Mouse (Mus musculus): ENCODE measurements at regions not wholly inside any gene's neighbourhood (a gene's known extent, or its start where the extent isn't known, plus 50 kb on each side); places are given as distances from the start of the nearest gene placed in this dataset.

- no peak for DNase-seq
- intact Hi-C loops (cut with DNase I) = no loop called here
These were observed 168.4 kb downstream of the 3110018I06Rik start for GRCm38 (mm10) chr12:107656846-107657245.

DNA sequence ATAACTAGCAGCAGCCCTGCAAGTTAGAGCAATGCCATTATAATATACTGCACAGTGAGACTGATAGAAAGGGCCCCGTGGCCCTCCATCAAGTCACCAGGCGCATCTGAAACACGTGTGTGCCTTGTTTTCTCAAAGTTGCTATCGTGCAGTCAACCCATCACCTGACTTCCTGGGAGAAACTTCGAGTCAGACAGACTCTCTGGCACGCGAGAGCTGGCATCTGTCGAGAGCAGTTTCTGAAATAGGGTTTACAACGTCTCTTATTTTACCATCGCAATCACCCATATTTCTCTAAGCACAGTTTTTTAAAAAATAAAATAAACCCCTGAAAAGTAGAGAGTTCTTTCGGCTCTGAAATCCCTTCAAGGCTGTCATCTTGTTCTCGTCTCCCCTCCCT lies 169.8 kb downstream of the 3110018I06Rik start:
- intact Hi-C loops (cut with DNase I) = no loop called here
- no peak for DNase-seq

- intact Hi-C loops (cut with DNase I) = no loop called here
- no peak for DNase-seq
These were observed 170.4 kb downstream of the 3110018I06Rik start for GRCm38 (mm10) chr12:107658821-107659220.

DNA sequence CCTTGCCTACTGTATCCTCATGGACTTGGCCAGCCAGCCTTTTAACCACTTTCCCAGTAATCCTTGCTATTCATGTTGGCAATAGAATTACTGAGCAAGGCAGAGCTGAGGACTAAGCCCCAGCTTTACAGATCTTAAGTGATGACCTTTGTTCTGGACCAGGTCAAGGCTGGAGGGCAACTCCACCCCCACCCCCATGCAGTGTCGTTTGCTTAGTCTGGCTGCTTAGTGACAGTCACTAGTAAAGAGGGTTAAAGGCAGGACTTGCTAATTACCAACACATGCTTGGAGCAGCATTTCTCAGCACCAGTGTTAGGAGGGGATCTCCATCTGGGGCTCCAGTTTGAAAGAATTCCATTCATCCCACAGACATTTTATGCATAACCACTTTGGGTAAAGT lies 174.2 kb downstream of the 3110018I06Rik start:
- intact Hi-C loops (cut with DNase I) = no loop called here
- no peak for DNase-seq

DNA sequence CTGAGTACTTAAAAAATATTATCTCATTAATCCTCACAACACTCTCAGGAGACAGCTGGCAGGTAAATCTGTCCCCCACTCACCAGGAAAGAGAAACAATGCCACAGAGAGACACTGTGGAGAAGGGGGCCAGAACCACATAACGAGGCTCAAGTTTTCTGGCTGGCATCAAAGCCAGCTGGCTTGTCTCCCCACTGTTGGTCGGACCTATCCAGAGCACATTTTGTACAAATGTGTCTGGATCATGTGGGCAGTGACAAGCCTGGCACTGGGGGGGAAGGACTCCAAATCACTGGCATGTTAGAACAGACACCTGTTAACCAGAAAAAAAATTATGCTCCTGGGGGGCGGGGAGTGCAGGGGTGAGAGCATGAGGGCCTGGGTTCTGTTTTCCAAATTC lies 179.4 kb downstream of the 3110018I06Rik start:
- no peak for DNase-seq
- intact Hi-C loops (cut with DNase I) = no loop called here

DNA sequence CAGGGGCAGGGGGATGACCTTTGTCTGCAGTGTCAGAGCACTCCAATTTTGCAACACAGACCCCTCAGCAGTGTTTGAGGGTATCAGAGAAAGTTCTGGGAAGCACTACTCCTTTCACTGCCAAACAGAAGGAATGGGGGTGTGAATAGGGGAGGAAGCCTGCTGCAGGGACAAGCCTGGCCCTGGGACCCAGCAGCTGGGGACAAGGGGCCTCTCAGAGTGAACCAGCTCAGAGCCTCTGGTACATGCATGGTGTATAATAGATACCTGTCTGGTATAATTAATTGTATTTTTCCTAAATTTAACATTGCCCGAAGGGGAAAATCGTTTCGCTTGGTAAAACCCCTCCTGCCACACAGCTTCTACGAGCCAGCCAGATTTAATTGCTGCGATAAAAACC lies 180.6 kb downstream of the 3110018I06Rik start:
- DNase-seq = no peak
- intact Hi-C loops (cut with DNase I) = no loop called here

DNA sequence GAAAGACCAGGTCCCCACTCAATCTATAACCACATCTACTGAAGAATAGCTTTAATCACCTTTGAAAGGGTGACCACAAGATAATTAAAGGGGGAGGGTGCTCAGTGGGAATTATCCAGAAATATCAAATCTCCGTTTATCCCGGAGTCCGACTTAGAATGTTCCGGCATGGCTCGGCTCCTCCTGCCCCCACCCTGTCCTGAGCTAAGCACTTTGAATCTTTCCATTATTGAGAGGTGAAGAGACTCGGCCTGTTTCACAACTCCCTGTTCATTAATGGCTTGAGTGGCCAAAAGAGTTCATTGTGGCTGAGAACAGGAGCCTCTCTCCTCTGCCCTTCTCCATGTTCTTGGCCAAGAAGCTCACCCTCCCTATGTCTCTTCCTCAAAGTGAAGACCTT lies 181.0 kb downstream of the 3110018I06Rik start:
- intact Hi-C loops (cut with DNase I) = no loop called here
- DNase-seq = no peak

DNA sequence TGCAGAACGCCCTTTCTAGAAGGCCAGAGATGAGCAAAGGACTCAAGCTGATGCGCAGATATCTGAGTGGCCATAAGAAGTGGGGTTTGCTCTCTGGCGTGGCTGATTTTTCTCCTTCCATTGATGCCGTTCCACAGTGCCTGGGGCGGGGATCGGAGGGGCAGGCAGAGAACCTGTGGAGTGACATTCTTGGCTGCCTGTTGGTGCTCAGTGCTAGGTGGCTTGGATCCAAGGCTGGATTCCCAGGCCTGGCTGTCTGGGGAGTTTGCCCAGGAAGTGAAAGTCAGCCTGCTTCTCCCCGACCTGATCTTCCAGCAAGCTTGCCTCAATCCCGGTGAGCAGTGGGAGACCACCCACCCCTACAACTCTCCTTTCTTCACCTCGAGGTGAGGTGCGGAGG lies 181.5 kb downstream of the 3110018I06Rik start:
- DNase-seq = no peak
- intact Hi-C loops (cut with DNase I) = no loop called here

- intact Hi-C loops (cut with DNase I) = no loop called here
- DNase-seq = no peak
These were observed 188.6 kb downstream of the 3110018I06Rik start for GRCm38 (mm10) chr12:107677076-107677475.

- intact Hi-C loops (cut with DNase I) = no loop called here
- DNase-seq = no peak
These were observed 199.0 kb downstream of the 3110018I06Rik start for GRCm38 (mm10) chr12:107687447-107687846.

GRCm38 (mm10) chr12:107689418-107689817 lies 201.0 kb downstream of the 3110018I06Rik start:
- intact Hi-C loops (cut with DNase I) = no loop called here
- DNase-seq = no peak

DNA sequence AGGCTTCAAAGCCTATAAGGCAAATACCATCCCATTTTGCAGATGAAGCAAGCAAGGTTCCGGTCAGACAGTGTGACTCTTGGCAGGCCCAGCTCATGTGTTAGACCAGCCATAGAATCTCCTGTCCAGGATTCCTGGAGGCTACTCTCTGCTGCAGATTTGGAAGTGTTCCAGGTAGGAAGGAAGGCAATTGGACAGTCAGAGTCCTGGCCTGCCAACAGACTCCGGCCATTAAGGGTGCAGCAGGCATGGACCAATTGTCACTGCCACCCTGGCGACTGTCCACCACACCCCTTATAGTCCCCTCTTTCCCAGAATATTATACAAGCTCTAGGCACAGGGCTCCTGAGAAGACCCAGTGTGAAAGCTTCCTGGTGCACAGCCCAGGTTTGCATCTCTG lies 201.6 kb downstream of the 3110018I06Rik start:
- intact Hi-C loops (cut with DNase I) = no loop called here
- DNase-seq = no peak

GRCm38 (mm10) chr12:107693693-107694092 lies 205.3 kb downstream of the 3110018I06Rik start:
- intact Hi-C loops (cut with DNase I) = no loop called here
- DNase-seq = no peak

- intact Hi-C loops (cut with DNase I) = no loop called here
- DNase-seq = no peak
These were observed 206.6 kb downstream of the 3110018I06Rik start for GRCm38 (mm10) chr12:107695014-107695413.

DNA sequence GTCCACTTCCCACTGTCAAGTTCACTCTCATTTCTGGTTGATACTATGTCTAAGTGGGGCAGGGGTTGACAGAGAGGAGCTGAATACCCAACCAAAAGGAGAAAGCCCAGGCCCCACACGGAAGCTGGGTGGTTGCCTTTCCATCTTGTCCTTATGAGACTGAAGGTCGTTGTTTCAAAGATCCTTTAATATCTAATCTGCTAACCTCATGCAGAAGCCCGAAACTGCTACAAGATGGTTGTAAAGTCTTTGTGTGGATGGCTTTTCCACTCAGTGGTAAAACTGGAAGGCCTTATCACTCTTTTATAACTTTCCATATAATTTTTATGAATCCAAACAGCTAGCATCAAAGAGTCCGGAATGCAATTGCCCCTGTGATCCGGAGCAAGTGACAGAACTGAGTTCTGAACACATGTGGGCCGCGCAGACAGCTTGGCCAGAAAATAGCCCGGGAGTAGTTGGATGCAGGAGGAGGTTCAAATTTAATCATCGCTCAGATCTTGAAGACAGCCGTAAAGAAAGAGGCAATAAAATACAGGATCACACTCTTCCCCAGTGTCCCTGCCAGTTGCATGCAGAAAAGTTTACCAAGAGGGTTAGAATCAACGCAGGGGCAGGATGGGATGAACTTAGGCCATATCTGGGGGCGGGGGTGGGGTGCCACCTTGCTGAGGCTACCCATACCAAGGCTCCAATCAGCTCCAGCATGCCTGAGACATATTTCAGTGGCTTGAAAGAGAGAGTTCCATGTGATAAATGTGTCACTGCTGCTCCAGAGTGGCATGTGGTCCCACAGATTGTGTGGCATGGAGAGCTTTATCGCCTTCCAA lies 207.2 kb downstream of the 3110018I06Rik start:
- intact Hi-C loops (cut with DNase I) = no loop called here
- DNase-seq = no peak

DNA sequence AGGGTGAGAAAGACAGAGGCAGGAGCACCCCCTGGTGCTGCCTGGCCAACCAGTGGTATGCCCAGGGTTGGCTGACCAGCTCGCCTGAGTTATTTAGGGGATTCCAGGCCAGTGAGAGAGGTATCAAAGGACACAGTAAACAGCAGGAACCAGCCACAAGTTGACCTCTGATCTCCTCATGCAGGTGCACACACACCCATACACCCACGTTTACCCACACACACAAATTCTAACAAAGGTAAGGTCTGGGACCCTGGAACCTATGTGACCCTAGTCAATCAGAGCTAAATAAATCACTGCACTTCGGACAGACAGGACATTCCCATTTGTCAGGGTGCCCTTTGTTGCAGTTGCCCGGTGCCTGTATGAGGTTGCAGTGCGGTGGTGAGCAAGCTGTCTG lies 211.9 kb downstream of the 3110018I06Rik start:
- no peak for DNase-seq
- intact Hi-C loops (cut with DNase I) = no loop called here

GRCm38 (mm10) chr12:107700868-107701597 lies 212.6 kb downstream of the 3110018I06Rik start:
- DNase-seq = no peak
- intact Hi-C loops (cut with DNase I) = no loop called here

- no peak for DNase-seq
- intact Hi-C loops (cut with DNase I) = no loop called here
These were observed 220.4 kb downstream of the 3110018I06Rik start for GRCm38 (mm10) chr12:107708812-107709211.

- intact Hi-C loops (cut with DNase I) = no loop called here
- no peak for DNase-seq
These were observed 222.6 kb downstream of the 3110018I06Rik start for GRCm38 (mm10) chr12:107711017-107711416.

GRCm38 (mm10) chr12:107711675-107712074 lies 223.2 kb downstream of the 3110018I06Rik start:
- no peak for DNase-seq
- intact Hi-C loops (cut with DNase I) = no loop called here

DNA sequence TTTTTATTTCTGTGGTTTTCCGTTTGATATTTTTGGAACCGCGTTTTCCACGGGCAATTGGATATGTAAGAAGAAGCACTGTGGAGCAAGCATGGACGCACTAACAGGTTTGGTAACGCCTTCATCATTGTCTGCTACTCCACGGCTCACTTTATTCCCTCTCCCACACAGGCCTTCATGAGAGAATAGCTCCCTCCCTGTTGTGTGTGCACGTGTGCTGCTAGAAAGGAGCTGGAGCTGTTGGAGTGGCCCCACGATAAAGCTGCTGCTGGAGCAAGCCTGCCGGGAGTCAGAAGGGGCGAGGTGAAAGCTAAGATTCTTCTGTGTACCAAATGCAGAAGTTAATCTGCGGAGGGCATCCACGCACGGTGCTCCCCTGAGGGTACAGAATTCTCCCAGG lies 224.8 kb downstream of the 3110018I06Rik start:
- no peak for DNase-seq
- intact Hi-C loops (cut with DNase I) = no loop called here

GRCm38 (mm10) chr12:107714846-107715245 lies 226.4 kb downstream of the 3110018I06Rik start:
- DNase-seq = no peak
- intact Hi-C loops (cut with DNase I) = no loop called here

All from heart, postnatal 36 days (tissue).